Mouse (Mus musculus) central nervous system, embryonic 14 days (tissue): ENCODE results near the gene Vmn2r27. TPM values are rescaled to one million over a fixed set of nuclear protein-coding genes. Genes with fewer than 3 reads are reported as not detected.

Experiments
- polyA plus RNA-seq: library from polyadenylated mRNA; depleted of rRNA; stranded (reverse); fragments of >200 nt; gene quantifications from 2 replicates; pipeline ENCODE4 v1.2.3, GENCODE M21; 2012; rRNA removed

Gene Vmn2r27
- not detected in 2 replicates for polyA plus RNA-seq

GRCm38 (mm10) chr6:124231756-124232155 is at the start of gene Vmn2r27:
TSS of gene Vmn2r27 (minus strand) at chr6:124231856.

Other genes starting within 250 kb of the Vmn2r27 start
- not detected in 2 replicates for gene Vmn2r26, start 207.3 kb downstream of the Vmn2r27 start, polyA plus RNA-seq
- 0.06 and 0.10 TPM in 2 replicates for gene Cd163, start 72.8 kb upstream of the Vmn2r27 start, polyA plus RNA-seq
- gene Pex5, start 183.2 kb upstream of the Vmn2r27 start, polyA plus RNA-seq: 86.2 and 93.2 TPM in 2 replicates
- gene Clstn3, start 232.9 kb upstream of the Vmn2r27 start, polyA plus RNA-seq: 60.9 and 64.3 TPM in 2 replicates